Mouse (Mus musculus): ENCODE results near the gene Trem3.

DNA sequence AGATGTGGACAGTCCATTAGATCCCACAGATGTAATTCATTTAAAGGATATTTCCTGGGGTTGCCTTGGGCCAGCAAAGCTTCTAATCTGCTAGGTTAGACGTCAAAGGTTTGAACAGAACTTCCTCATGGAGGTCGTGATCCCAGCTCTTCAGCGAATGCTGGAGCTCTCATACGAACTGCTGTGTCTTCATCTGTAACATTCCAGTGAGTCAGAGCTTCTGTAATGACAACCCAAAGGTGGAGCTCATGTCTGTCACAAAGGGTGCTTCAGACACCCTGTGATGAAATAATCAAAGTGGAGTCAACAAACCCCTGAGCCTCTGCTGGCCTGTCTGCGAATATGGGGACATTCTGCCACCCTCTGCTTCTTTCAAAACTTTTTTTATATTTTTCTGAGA, 13.0 kb upstream of the Trem3 start:
- no peak for TF ChIP-seq CTCF (IDR thresholded peaks at IDR 0.05; ENCODE audit: low read depth)
- no peak for TF ChIP-seq EP300 (IDR thresholded peaks at IDR 0.05; ENCODE audit: low read depth)

All from heart, postnatal 0 days (tissue).